Mouse (Mus musculus) liver, postnatal 0 days (tissue): ENCODE results near the gene Mc3r. TPM values are rescaled to one million over a fixed set of nuclear protein-coding genes. Genes with fewer than 3 reads are reported as not detected.
A peak's percentile ranks its signal among the peaks of the same experiment; 100 is the strongest.

Experiments
- ATAC-seq: fragments of 200-750 bp; cut with Nextera tagmentation; 2 replicates; pipeline ENCODE4 v1.8.0; 2017; ENCODE audit warnings: mild to moderate bottlenecking, moderate library complexity
- DNase-seq: peaks from one replicate; pipeline ENCODE4 v3.0.0-alpha.2; 2016
- H3K27ac ChIP-seq: fragments of 300-500 bp; sonication (generic); 2 replicates; pipeline ENCODE4 v1.5.1; 2014; ENCODE audit warnings: antibody characterized with exemption, moderate library complexity, mild to moderate bottlenecking, low read depth
- H3K27me3 ChIP-seq: fragments of 300-500 bp; sonication (generic); 2 replicates; pipeline ENCODE4 v1.6.1; 2014; ENCODE audit warnings: low read length, control low read depth, mixed read lengths; ENCODE audit not compliant: insufficient read depth
- H3K36me3 ChIP-seq: fragments of 300-500 bp; sonication (generic); replicated peaks from 2 replicates; pipeline ENCODE4 v1.6.1; 2014; ENCODE audit warnings: mild to moderate bottlenecking, control low read depth, low read length, moderate library complexity, mixed read lengths; ENCODE audit not compliant: insufficient read depth
- H3K4me1 ChIP-seq: fragments of 300-500 bp; sonication (generic); 2 replicates; pipeline ENCODE4 v1.6.1; 2014; ENCODE audit warnings: antibody characterized with exemption, mild to moderate bottlenecking, control low read depth; ENCODE audit not compliant: insufficient read depth
- H3K4me2 ChIP-seq: fragments of 300-500 bp; sonication (generic); 2 replicates; pipeline ENCODE4 v1.6.1; 2014; ENCODE audit warnings: low read depth, mild to moderate bottlenecking, low read length, moderate library complexity, mixed read lengths
- H3K4me3 ChIP-seq: fragments of 300-500 bp; sonication (generic); 2 replicates; pipeline ENCODE4 v1.5.1; 2014; ENCODE audit warnings: low read depth, low read length
- H3K9ac ChIP-seq: fragments of 300-500 bp; sonication (generic); replicated peaks from 2 replicates; pipeline ENCODE4 v1.6.1; 2014; ENCODE audit warnings: mild to moderate bottlenecking, moderate library complexity
- H3K9me3 ChIP-seq: fragments of 300-500 bp; sonication (generic); 2 replicates; pipeline ENCODE4 v1.6.1; 2016; ENCODE audit warnings: mild to moderate bottlenecking, control low read depth, low read length, mixed read lengths
- CTCF ChIP-seq: sonication (generic); IDR thresholded peaks from 2 replicates; pipeline ENCODE4 v1.5.1; 2016; ENCODE audit warnings: antibody characterized with exemption, low read depth
- EP300 ChIP-seq: IDR thresholded peaks from 2 replicates; pipeline ENCODE4 v1.6.1; 2016; ENCODE audit warnings: antibody characterized with exemption, low read depth, mild to moderate bottlenecking
- WGBS: fragments of 180-500 bp; shearing (Covaris S2); extraction: QIAGEN DNeasy Blood & Tissue Kit; methylation state at CpG from one replicate; pipeline ENCODE4 v1.1.7; 2014; ENCODE audit not compliant: insufficient replicate concordance; 5-methylcytosine and 5-hydroxymethylcytosine counted together
- polyA plus RNA-seq: library from polyadenylated mRNA; unstranded; fragments of >200 nt; fragmentation: Nextera tagmentation; extraction: Ambion mirVana; gene quantifications from 2 replicates; pipeline ENCODE4 v1.2.1, GENCODE M21; 2015

Gene Mc3r
- polyA plus RNA-seq, 1 experiment from 2014 or later, result not detected

- H3K27me3 ChIP-seq, result no peaks in the 10 kb centered on the region
- TF ChIP-seq CTCF, result no peak
- TF ChIP-seq EP300, result peak; percentile 95
- ATAC-seq (peak; percentile 93), DNase-seq (peak; percentile 88)
- peak overlapping the region; percentile 4; the same call in 1 of the 2 replicates for H3K4me3 ChIP-seq
- H3K9me3 ChIP-seq, result no peaks in the 10 kb centered on the region
- no peaks in the 10 kb centered on the region for H3K36me3 ChIP-seq
- H3K9ac ChIP-seq, result no peak overlapping the region
- H3K4me1 ChIP-seq, result peaks cover 15% of the 10 kb centered on the region
- WGBS, result 54% methylated on average over 11 of the region's 11 CpGs
- peak overlapping the region; percentile 79 for H3K27ac ChIP-seq
- H3K4me2 ChIP-seq, result peak overlapping the region; percentile 59
Observed at GRCm38 (mm10) chr2:172290474-172290873, 42.2 kb downstream of the Mc3r start.

DNA sequence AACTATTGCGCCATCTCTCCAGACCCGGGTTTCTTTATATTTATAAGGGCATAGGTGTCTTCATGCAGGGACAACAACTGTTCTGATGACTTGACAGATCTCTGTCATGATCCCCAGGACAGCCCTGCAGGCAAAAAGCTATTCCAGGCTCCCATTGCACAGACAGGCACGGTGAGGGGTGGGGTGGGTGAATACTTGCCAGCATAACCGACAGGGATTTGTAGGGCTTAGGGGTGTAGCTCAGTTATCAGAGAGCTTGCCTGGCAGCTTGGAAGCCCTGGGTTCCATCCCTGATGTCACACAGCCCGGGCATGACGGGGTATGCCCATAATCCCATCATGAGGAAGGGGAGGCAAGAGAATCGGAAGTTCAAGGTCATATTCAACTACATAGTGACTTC, 42.7 kb downstream of the Mc3r start:
- DNase-seq (peak; percentile 37), ATAC-seq (peak; percentile 79)
- Histone ChIP-seq H3K4me2 (peak overlapping the region; percentile 59), H3K4me3 (peak overlapping the region; percentile 4; the same call in 1 of the 2 replicates), H3K9me3 (no peaks in the 10 kb centered on the region), H3K27ac (peak overlapping the region; percentile 79), H3K36me3 (no peaks in the 10 kb centered on the region), H3K4me1 (peaks cover 15% of the 10 kb centered on the region), H3K9ac (peak overlapping the region; percentile 45), H3K27me3 (no peaks in the 10 kb centered on the region)
- WGBS, result 71% methylated on average over 7 of the region's 7 CpGs
- TF ChIP-seq CTCF (no peak), EP300 (no peak)

DNA sequence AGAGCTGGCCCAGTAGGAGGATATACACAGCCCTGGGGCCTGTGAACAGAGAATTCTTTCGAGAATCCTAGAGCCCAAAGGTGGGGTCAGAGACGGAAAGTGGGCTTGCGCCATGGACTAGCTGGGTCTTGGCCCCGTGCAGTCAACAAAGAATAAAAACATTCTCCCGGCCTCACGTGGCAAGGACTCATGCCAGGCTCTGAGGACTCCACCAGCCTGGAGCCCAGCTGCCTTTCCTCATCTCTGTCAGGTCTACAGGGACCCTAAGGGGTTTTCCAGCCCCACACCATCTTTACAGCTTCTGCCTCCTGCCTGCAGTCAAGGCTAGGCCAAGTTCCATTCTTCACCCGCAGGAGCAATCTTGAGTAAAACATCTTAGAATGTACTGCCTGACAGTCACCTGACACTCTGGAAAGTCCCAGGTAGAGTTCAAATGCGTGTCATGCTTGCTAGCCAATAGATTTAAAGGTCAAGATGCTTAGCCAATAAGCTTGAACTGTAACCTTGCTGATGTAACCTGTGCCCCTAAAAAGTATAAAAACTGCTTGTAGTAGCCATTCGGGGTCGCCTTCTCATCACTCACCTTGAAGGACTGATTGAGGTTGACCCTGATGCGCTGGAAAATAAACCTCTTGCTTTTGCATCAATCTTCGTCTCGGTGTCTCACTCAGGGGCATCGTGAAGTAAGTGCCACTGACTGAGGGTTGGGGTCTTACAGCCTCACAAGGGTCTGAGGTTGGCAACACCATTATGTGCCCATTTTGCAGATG, 43.6 kb downstream of the Mc3r start:
- peak overlapping the region; percentile 79 for H3K27ac ChIP-seq
- H3K4me2 ChIP-seq, result peak overlapping the region; percentile 59
- H3K9ac ChIP-seq, result peak overlapping the region; percentile 45; the same call in 1 of the 2 replicates
- H3K4me3 ChIP-seq, result no peak overlapping the region
- no peak for TF ChIP-seq CTCF
- TF ChIP-seq EP300, result no peak
- H3K27me3 ChIP-seq, result no peaks in the 10 kb centered on the region
- no peak for DNase-seq
- peaks cover 15% of the 10 kb centered on the region for H3K4me1 ChIP-seq
- ATAC-seq, result no peak
- WGBS, result 84% methylated on average over 14 of the region's 14 CpGs
- no peaks in the 10 kb centered on the region for H3K9me3 ChIP-seq
- no peaks in the 10 kb centered on the region for H3K36me3 ChIP-seq

- WGBS, result 75% methylated on average over 14 of the region's 14 CpGs
- Histone ChIP-seq H3K9me3 (no peaks in the 10 kb centered on the region), H3K4me1 (peaks cover 19% of the 10 kb centered on the region), H3K4me2 (no peak overlapping the region), H3K36me3 (no peaks in the 10 kb centered on the region), H3K9ac (no peak overlapping the region), H3K27ac (no peak overlapping the region), H3K27me3 (no peaks in the 10 kb centered on the region), H3K4me3 (no peak overlapping the region)
- no peak for TF ChIP-seq EP300
- DNase-seq (no peak), ATAC-seq (no peak)
Observed at GRCm38 (mm10) chr2:172292525-172293405, 44.5 kb downstream of the Mc3r start.

DNA sequence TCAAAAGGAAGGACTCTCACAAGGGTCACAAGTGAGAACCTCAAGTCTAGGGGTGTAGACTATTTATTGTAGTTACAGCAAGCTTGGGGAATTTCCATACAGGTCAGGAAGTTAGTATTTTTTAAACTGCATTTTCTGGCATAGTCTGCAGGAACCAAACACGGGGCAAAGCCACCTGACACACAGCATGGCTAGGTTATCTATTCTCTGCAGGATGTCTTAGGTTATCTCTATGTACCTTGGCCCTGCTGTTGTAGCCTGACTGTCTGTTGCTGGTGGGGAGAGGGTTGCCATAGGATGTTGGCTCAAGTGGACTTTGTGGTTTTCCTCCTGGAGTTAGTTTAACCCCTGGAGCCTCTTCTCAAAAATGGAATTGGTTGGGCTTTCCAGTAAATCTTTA, 49.8 kb downstream of the Mc3r start:
- Histone ChIP-seq H3K4me1 (peaks cover 4% of the 10 kb centered on the region), H3K4me3 (no peak overlapping the region), H3K27me3 (no peaks in the 10 kb centered on the region), H3K4me2 (peak overlapping the region; percentile 29; the same call in 1 of the 2 replicates), H3K27ac (peak overlapping the region; percentile 55; the same call in 1 of the 2 replicates), H3K36me3 (no peaks in the 10 kb centered on the region), H3K9me3 (no peaks in the 10 kb centered on the region), H3K9ac (no peak overlapping the region)
- TF ChIP-seq EP300 (peak; percentile 91), CTCF (no peak)
- 0% methylated on average over 1 of the region's 1 CpGs for WGBS
- ATAC-seq, result peak; percentile 92
- no peak for DNase-seq

DNA sequence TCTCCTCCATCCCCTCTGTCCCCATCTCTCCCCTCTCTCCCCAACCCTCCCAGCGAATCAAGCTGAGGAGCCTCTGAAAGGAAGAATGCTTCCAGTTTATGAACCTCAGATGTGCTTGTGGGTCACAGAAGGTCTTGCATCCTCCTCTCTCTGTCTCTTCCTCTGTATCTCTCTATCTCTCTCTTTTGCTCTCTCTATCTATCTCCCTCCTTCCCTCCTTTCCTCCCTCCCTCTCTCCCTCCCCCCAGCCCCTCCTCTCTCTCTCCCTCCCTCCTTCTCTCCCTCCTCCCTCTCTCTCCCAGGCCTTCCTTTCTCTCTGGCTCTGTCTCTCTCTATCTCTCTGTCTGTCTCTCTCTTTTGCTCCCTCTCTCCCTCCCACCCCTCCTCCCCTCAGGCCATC, 50.2 kb downstream of the Mc3r start:
- Histone ChIP-seq H3K4me1 (peaks cover 4% of the 10 kb centered on the region), H3K4me2 (peak overlapping the region; percentile 29; the same call in 1 of the 2 replicates), H3K4me3 (no peak overlapping the region), H3K9ac (no peak overlapping the region), H3K9me3 (no peaks in the 10 kb centered on the region), H3K27ac (peak overlapping the region; percentile 55; the same call in 1 of the 2 replicates), H3K27me3 (no peaks in the 10 kb centered on the region), H3K36me3 (no peaks in the 10 kb centered on the region)
- no peak for TF ChIP-seq EP300
- ATAC-seq, result peak; percentile 31
- DNase-seq, result no peak
- 50% methylated on average over 1 of the region's 1 CpGs for WGBS
